Mouse (Mus musculus): ENCODE results near the gene Apba3. TPM values are rescaled to one million over a fixed set of nuclear protein-coding genes. Genes with fewer than 3 reads are reported as not detected.

Apba3 gene
- polyA plus RNA-seq, 1 experiment from 2014 or later, result 30.8 TPM

GRCm38 (mm10) chr10:81303258-81303657, 36.5 kb downstream of the Apba3 start:
- H3K4me3 ChIP-seq (replicated peaks), result no peak overlapping the region
- H3K27me3 ChIP-seq, result no peaks in the 10 kb centered on the region
- peaks cover 39% of the 10 kb centered on the region for H3K4me1 ChIP-seq (replicated peaks)
- no peak overlapping the region for H3K27ac ChIP-seq
- WGBS, result 82% methylated on average over 10 of the region's 10 CpGs
- no peak overlapping the region for H3K9ac ChIP-seq (replicated peaks)
- H3K4me2 ChIP-seq (replicated peaks), result no peak overlapping the region
- no peaks in the 10 kb centered on the region for H3K9me3 ChIP-seq
- peaks cover 28% of the 10 kb centered on the region for H3K36me3 ChIP-seq
- no peak for ATAC-seq

GRCm38 (mm10) chr10:81303761-81304160, 37.0 kb downstream of the Apba3 start:
- Histone ChIP-seq H3K4me1 (replicated peaks) (peaks cover 39% of the 10 kb centered on the region), H3K4me2 (replicated peaks) (no peak overlapping the region), H3K27ac (no peak overlapping the region), H3K27me3 (no peaks in the 10 kb centered on the region), H3K4me3 (replicated peaks) (no peak overlapping the region), H3K36me3 (peaks cover 33% of the 10 kb centered on the region), H3K9ac (replicated peaks) (0 out of 2 replicates have a peak overlapping the region, but pooled peaks have one; percentile 19), H3K9me3 (no peaks in the 10 kb centered on the region)
- no peak for ATAC-seq
- 82% methylated on average over 7 of the region's 7 CpGs for WGBS

- Histone ChIP-seq H3K4me2 (replicated peaks) (no peak overlapping the region), H3K9me3 (no peaks in the 10 kb centered on the region), H3K27me3 (no peaks in the 10 kb centered on the region), H3K4me3 (replicated peaks) (no peak overlapping the region), H3K9ac (replicated peaks) (no peak overlapping the region), H3K4me1 (replicated peaks) (peaks cover 39% of the 10 kb centered on the region), H3K36me3 (peaks cover 42% of the 10 kb centered on the region), H3K27ac (no peak overlapping the region)
- ATAC-seq, result no peak
- WGBS, result 31% methylated on average over 6 of the region's 9 CpGs
Observed at GRCm38 (mm10) chr10:81304597-81305238, 38.0 kb downstream of the Apba3 start.

- ATAC-seq, result no peak
- peaks cover 33% of the 10 kb centered on the region for H3K4me1 ChIP-seq (replicated peaks)
- no peak overlapping the region for H3K9ac ChIP-seq (replicated peaks)
- H3K9me3 ChIP-seq, result no peaks in the 10 kb centered on the region
- H3K27ac ChIP-seq, result no peak overlapping the region
- H3K36me3 ChIP-seq, result peaks cover 52% of the 10 kb centered on the region
- no peak overlapping the region for H3K4me2 ChIP-seq (replicated peaks)
- no peak overlapping the region for H3K4me3 ChIP-seq (replicated peaks)
- WGBS, result 95% methylated on average over 14 of the region's 14 CpGs
- no peaks in the 10 kb centered on the region for H3K27me3 ChIP-seq
Observed at GRCm38 (mm10) chr10:81305663-81306062, 38.9 kb downstream of the Apba3 start.

- no peaks in the 10 kb centered on the region for H3K9me3 ChIP-seq
- ATAC-seq, result no peak
- 97% methylated on average over 12 of the region's 12 CpGs for WGBS
Observed at GRCm38 (mm10) chr10:81306173-81306668, 39.5 kb downstream of the Apba3 start.

GRCm38 (mm10) chr10:81306837-81307682, 40.3 kb downstream of the Apba3 start:
- WGBS, result 93% methylated on average over 21 of the region's 21 CpGs
- ATAC-seq, result no peak
- no peak overlapping the region for H3K4me3 ChIP-seq (replicated peaks)
- peaks cover 66% of the 10 kb centered on the region for H3K36me3 ChIP-seq
- H3K9me3 ChIP-seq, result no peaks in the 10 kb centered on the region
- H3K27ac ChIP-seq, result no peak overlapping the region
- H3K4me2 ChIP-seq (replicated peaks), result no peak overlapping the region
- no peaks in the 10 kb centered on the region for H3K27me3 ChIP-seq
- no peak overlapping the region for H3K9ac ChIP-seq (replicated peaks)
- H3K4me1 ChIP-seq (replicated peaks), result peaks cover 23% of the 10 kb centered on the region

More at GRCm38 (mm10) chr10:81306173-81306668, 39.5 kb downstream of the Apba3 start:
- H3K4me3 ChIP-seq (replicated peaks), result no peak overlapping the region
- no peaks in the 10 kb centered on the region for H3K27me3 ChIP-seq
- H3K27ac ChIP-seq, result no peak overlapping the region
- H3K36me3 ChIP-seq, result peaks cover 57% of the 10 kb centered on the region
- H3K4me2 ChIP-seq (replicated peaks), result no peak overlapping the region
- H3K9ac ChIP-seq (replicated peaks), result no peak overlapping the region
- H3K4me1 ChIP-seq (replicated peaks), result peaks cover 30% of the 10 kb centered on the region

GRCm38 (mm10) chr10:81309571-81309970, 42.8 kb downstream of the Apba3 start:
- Histone ChIP-seq H3K4me2 (replicated peaks) (no peak overlapping the region), H3K27ac (no peak overlapping the region), H3K4me3 (replicated peaks) (no peak overlapping the region), H3K9me3 (no peaks in the 10 kb centered on the region), H3K4me1 (replicated peaks) (peaks cover under 1% of the 10 kb centered on the region; the same call in 1 of the 2 replicates), H3K9ac (replicated peaks) (no peak overlapping the region), H3K36me3 (peaks cover 91% of the 10 kb centered on the region), H3K27me3 (no peaks in the 10 kb centered on the region)
- 94% methylated on average over 5 of the region's 5 CpGs for WGBS
- ATAC-seq, result no peak

GRCm38 (mm10) chr10:81313581-81313980, 46.8 kb downstream of the Apba3 start:
- H3K4me1 ChIP-seq (replicated peaks), result peaks cover 11% of the 10 kb centered on the region
- ATAC-seq, result no peak
- H3K36me3 ChIP-seq, result peaks cover 99% of the 10 kb centered on the region
- H3K9me3 ChIP-seq, result no peaks in the 10 kb centered on the region
- H3K27me3 ChIP-seq, result no peaks in the 10 kb centered on the region
- no peak overlapping the region for H3K27ac ChIP-seq
- WGBS, result 92% methylated on average over 13 of the region's 13 CpGs
- no peak overlapping the region for H3K4me2 ChIP-seq (replicated peaks)
- H3K4me3 ChIP-seq (replicated peaks), result no peak overlapping the region
- H3K9ac ChIP-seq (replicated peaks), result no peak overlapping the region

GRCm38 (mm10) chr10:81314201-81314600, 47.4 kb downstream of the Apba3 start:
- Histone ChIP-seq H3K4me1 (replicated peaks) (peaks cover 17% of the 10 kb centered on the region), H3K27ac (no peak overlapping the region), H3K9ac (replicated peaks) (no peak overlapping the region), H3K9me3 (no peaks in the 10 kb centered on the region), H3K4me3 (replicated peaks) (no peak overlapping the region), H3K27me3 (no peaks in the 10 kb centered on the region), H3K4me2 (replicated peaks) (no peak overlapping the region), H3K36me3 (peaks cover 95% of the 10 kb centered on the region)
- 81% methylated on average over 7 of the region's 7 CpGs for whole genome bisulfite sequencing
- no peak for ATAC-seq

- peaks cover 81% of the 10 kb centered on the region for H3K36me3 ChIP-seq
- no peak for ATAC-seq
- H3K4me3 ChIP-seq (replicated peaks), result no peak overlapping the region
- no peak overlapping the region for H3K27ac ChIP-seq
- no peak overlapping the region for H3K4me2 ChIP-seq (replicated peaks)
- H3K9ac ChIP-seq (replicated peaks), result no peak overlapping the region
- WGBS, result 94% methylated on average over 16 of the region's 16 CpGs
- H3K9me3 ChIP-seq, result no peaks in the 10 kb centered on the region
- no peaks in the 10 kb centered on the region for H3K27me3 ChIP-seq
- H3K4me1 ChIP-seq (replicated peaks), result peaks cover 24% of the 10 kb centered on the region
Observed at GRCm38 (mm10) chr10:81315587-81315986, 48.8 kb downstream of the Apba3 start.

GRCm38 (mm10) chr10:81316338-81317060, 49.7 kb downstream of the Apba3 start:
- Histone ChIP-seq H3K9me3 (no peaks in the 10 kb centered on the region), H3K36me3 (peaks cover 72% of the 10 kb centered on the region), H3K9ac (replicated peaks) (no peak overlapping the region; the same call in 1 of the 2 replicates), H3K4me1 (replicated peaks) (peaks cover 25% of the 10 kb centered on the region), H3K27ac (no peak overlapping the region), H3K4me3 (replicated peaks) (no peak overlapping the region), H3K27me3 (no peaks in the 10 kb centered on the region), H3K4me2 (replicated peaks) (0 out of 2 replicates have a peak overlapping the region, but pooled peaks have one; percentile 17)
- WGBS, result 42% methylated on average over 16 of the region's 16 CpGs
- ATAC-seq, result no peak
